Mouse (Mus musculus): ENCODE data around the gene Trir. TPM values are rescaled to one million over a fixed set of nuclear protein-coding genes. Genes with fewer than 3 reads are reported as not detected.

The Trir gene
- polyA plus RNA-seq, 1 experiment from 2014 or later: 93.3 TPM

DNA sequence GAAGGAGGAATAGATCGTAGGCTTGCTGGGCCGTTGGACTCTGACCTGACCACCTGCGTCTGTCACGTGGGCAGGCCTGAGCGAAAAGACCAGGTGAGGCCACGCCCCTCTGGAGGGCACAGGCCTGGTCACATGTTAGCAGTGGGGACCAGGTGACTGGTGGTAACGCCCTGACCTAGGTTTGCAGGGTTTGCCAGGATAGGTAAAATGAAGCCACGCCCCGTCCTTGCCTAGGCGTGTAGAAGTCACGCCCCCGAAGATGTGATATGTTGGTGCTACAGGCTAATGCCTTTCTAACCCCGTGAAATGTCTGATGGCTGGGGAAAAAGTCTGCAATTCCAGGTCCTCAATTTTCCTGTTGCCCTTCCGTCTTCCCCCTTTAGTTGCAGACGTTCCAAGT is 35.8 kb upstream of the Trir start:
- H3K4me3 ChIP-seq (ENCODE audit: low read length): peak overlapping the region; percentile 65
- H3K36me3 ChIP-seq (ENCODE audit: insufficient read depth, low read length): no peaks in the 10 kb centered on the region
- H3K4me2 ChIP-seq (replicated peaks; ENCODE audit: low read depth, low read length): peak overlapping the region; percentile 96
- peak; percentile 66 for ATAC-seq (ENCODE audit: low FRiP score, low TSS enrichment)
- peak overlapping the region; percentile 87 for H3K9ac ChIP-seq (replicated peaks; ENCODE audit: low read length)
- no peaks in the 10 kb centered on the region for H3K27me3 ChIP-seq (ENCODE audit: insufficient read depth, low read length)
- 2% methylated on average over 15 of the region's 15 CpGs for WGBS
- H3K9me3 ChIP-seq (ENCODE audit: low read length): no peaks in the 10 kb centered on the region
- peak overlapping the region; percentile 93 for H3K27ac ChIP-seq (ENCODE audit: low read length)
- peaks cover 23% of the 10 kb centered on the region for H3K4me1 ChIP-seq (ENCODE audit: insufficient read depth, low read length)

GRCm38 (mm10) chr8:84994375-84994774 is 32.2 kb upstream of the Trir start:
- Histone ChIP-seq H3K36me3 (ENCODE audit: insufficient read depth, low read length) (no peaks in the 10 kb centered on the region), H3K4me2 (replicated peaks; ENCODE audit: low read depth, low read length) (no peak overlapping the region), H3K27me3 (ENCODE audit: insufficient read depth, low read length) (no peaks in the 10 kb centered on the region), H3K27ac (ENCODE audit: low read length) (no peak overlapping the region), H3K9ac (replicated peaks; ENCODE audit: low read length) (no peak overlapping the region), H3K4me3 (ENCODE audit: low read length) (no peak overlapping the region), H3K9me3 (ENCODE audit: low read length) (no peaks in the 10 kb centered on the region), H3K4me1 (ENCODE audit: insufficient read depth, low read length) (peaks cover 16% of the 10 kb centered on the region)
- ATAC-seq (ENCODE audit: low FRiP score, low TSS enrichment): no peak
- WGBS: 93% methylated on average over 9 of the region's 9 CpGs

- no peak overlapping the region for H3K4me3 ChIP-seq (ENCODE audit: low read length)
- 19% methylated on average over 25 of the region's 25 CpGs for WGBS
- no peaks in the 10 kb centered on the region for H3K36me3 ChIP-seq (ENCODE audit: insufficient read depth, low read length)
- peaks cover 12% of the 10 kb centered on the region for H3K4me1 ChIP-seq (ENCODE audit: insufficient read depth, low read length)
- H3K9me3 ChIP-seq (ENCODE audit: low read length): no peaks in the 10 kb centered on the region
- no peak overlapping the region for H3K4me2 ChIP-seq (replicated peaks; ENCODE audit: low read depth, low read length)
- H3K27me3 ChIP-seq (ENCODE audit: insufficient read depth, low read length): no peaks in the 10 kb centered on the region
- no peak overlapping the region for H3K9ac ChIP-seq (replicated peaks; ENCODE audit: low read length)
- H3K27ac ChIP-seq (ENCODE audit: low read length): no peak overlapping the region
- no peak for ATAC-seq (ENCODE audit: low FRiP score, low TSS enrichment)
Observed at GRCm38 (mm10) chr8:84995680-84996079, 30.9 kb upstream of the Trir start.

- no peak for ATAC-seq (ENCODE audit: low FRiP score, low TSS enrichment)
- H3K4me2 ChIP-seq (replicated peaks; ENCODE audit: low read depth, low read length): no peak overlapping the region
- 83% methylated on average over 5 of the region's 5 CpGs for WGBS
- H3K9ac ChIP-seq (replicated peaks; ENCODE audit: low read length): no peak overlapping the region
- 0 out of 2 replicates have a peak, but pooled peaks cover 4% of the 10 kb centered on the region for H3K36me3 ChIP-seq (ENCODE audit: insufficient read depth, low read length)
- no peaks in the 10 kb centered on the region for H3K9me3 ChIP-seq (ENCODE audit: low read length)
- H3K27ac ChIP-seq (ENCODE audit: low read length): no peak overlapping the region
- no peak overlapping the region for H3K4me3 ChIP-seq (ENCODE audit: low read length)
- H3K27me3 ChIP-seq (ENCODE audit: insufficient read depth, low read length): no peaks in the 10 kb centered on the region
- peaks cover 6% of the 10 kb centered on the region for H3K4me1 ChIP-seq (ENCODE audit: insufficient read depth, low read length)
Observed at GRCm38 (mm10) chr8:84996978-84997377, 29.6 kb upstream of the Trir start.

DNA sequence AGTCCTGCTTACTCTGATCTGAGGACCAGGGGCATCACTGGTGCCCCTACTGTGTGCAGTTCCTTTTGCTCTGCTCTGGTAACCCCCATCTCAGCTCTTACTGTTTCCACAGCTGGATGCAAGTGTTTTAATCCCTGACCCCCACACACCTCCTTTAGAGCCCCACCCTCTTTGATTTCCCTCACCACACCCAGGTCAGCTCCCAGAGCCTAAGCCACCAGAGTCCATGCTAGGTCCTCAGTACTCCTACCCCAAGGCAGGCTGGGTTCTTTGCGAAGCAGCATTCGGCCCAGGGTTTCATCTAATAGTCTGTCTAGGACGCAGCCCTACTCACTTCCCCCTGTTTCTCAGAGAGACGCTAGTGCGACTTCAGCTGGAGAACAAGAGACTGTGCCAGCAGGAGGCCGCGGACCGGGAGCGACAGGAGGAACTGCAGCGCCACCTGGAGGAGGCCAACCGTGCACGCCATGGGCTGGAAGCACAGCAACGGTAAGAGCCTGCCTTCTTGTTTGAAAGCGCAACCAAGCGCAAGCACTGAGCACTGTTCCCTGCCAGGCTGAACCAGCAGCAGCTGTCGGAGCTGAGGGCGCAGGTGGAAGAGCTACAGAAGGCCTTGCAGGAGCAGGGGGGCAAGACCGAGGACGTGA is 28.9 kb upstream of the Trir start:
- H3K4me2 ChIP-seq (replicated peaks; ENCODE audit: low read depth, low read length): 0 out of 2 replicates have a peak overlapping the region, but pooled peaks have one; percentile 10
- ATAC-seq (ENCODE audit: low FRiP score, low TSS enrichment): peak; percentile 76
- H3K4me3 ChIP-seq (ENCODE audit: low read length): no peak overlapping the region
- 8% methylated on average over 19 of the region's 19 CpGs for WGBS
- no peaks in the 10 kb centered on the region for H3K27me3 ChIP-seq (ENCODE audit: insufficient read depth, low read length)
- H3K27ac ChIP-seq (ENCODE audit: low read length): no peak overlapping the region
- H3K4me1 ChIP-seq (ENCODE audit: insufficient read depth, low read length): peaks cover 6% of the 10 kb centered on the region
- H3K9me3 ChIP-seq (ENCODE audit: low read length): no peaks in the 10 kb centered on the region
- H3K36me3 ChIP-seq (ENCODE audit: insufficient read depth, low read length): 0 out of 2 replicates have a peak, but pooled peaks cover 4% of the 10 kb centered on the region
- 0 out of 2 replicates have a peak overlapping the region, but pooled peaks have one; percentile 13 for H3K9ac ChIP-seq (replicated peaks; ENCODE audit: low read length)

DNA sequence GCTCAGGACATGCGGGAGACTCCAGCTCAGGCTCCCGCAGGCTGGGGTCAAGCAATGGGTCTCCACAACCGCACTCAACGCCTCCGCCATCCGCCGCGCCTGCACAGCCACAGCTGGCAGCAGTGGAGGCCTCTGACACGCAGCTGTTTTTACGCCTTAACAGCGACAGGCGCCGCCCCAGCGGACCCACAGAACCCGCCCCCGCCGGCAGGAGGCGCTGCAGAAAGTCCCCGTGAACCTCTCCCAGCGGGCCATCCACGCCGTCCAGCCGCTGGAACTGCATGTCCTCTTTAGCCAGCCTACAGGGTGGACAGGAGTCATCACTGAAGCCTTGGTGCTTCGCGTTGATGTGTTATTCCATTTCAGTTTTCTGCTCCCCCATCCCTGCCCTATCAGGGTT is 18.9 kb upstream of the Trir start:
- no peaks in the 10 kb centered on the region for H3K9me3 ChIP-seq (ENCODE audit: low read length)
- H3K36me3 ChIP-seq (ENCODE audit: insufficient read depth, low read length): no peaks in the 10 kb centered on the region
- H3K4me1 ChIP-seq (ENCODE audit: insufficient read depth, low read length): no peaks in the 10 kb centered on the region
- H3K4me3 ChIP-seq (ENCODE audit: low read length): 0 out of 2 replicates have a peak overlapping the region, but pooled peaks have one; percentile 3
- H3K27ac ChIP-seq (ENCODE audit: low read length): no peak overlapping the region
- no peak for ATAC-seq (ENCODE audit: low FRiP score, low TSS enrichment)
- WGBS: 10% methylated on average over 25 of the region's 25 CpGs
- peak overlapping the region; percentile 25; the same call in 1 of the 2 replicates for H3K9ac ChIP-seq (replicated peaks; ENCODE audit: low read length)
- no peak overlapping the region for H3K4me2 ChIP-seq (replicated peaks; ENCODE audit: low read depth, low read length)
- H3K27me3 ChIP-seq (ENCODE audit: insufficient read depth, low read length): peaks cover 23% of the 10 kb centered on the region

DNA sequence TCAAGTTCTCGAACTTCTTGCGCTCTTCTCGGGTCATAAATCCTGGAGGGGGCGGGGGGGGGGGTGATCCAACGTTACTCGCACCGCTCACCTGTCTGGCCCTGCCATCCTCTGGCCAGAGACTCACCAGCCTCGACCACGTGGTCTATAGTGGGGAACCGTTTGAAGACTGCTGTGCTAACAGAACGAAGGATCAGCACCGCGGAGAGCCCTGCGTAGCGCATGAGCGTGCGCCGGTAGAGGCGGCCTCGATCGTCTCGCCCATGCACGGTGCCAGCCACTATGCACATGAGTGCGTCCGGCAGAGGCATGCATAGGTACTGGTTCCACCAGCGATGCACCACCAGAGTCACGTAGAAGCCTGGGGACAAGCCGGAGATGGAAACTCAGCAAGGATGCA is 15.4 kb upstream of the Trir start:
- no peak; the same call in 1 of the 2 replicates for ATAC-seq (ENCODE audit: low FRiP score, low TSS enrichment)
- Histone ChIP-seq H3K9me3 (ENCODE audit: low read length) (no peaks in the 10 kb centered on the region), H3K9ac (replicated peaks; ENCODE audit: low read length) (no peak overlapping the region), H3K27ac (ENCODE audit: low read length) (no peak overlapping the region), H3K4me2 (replicated peaks; ENCODE audit: low read depth, low read length) (no peak overlapping the region), H3K27me3 (ENCODE audit: insufficient read depth, low read length) (peaks cover 36% of the 10 kb centered on the region), H3K36me3 (ENCODE audit: insufficient read depth, low read length) (no peaks in the 10 kb centered on the region), H3K4me1 (ENCODE audit: insufficient read depth, low read length) (no peaks in the 10 kb centered on the region), H3K4me3 (ENCODE audit: low read length) (no peak overlapping the region)
- WGBS: 11% methylated on average over 28 of the region's 28 CpGs

DNA sequence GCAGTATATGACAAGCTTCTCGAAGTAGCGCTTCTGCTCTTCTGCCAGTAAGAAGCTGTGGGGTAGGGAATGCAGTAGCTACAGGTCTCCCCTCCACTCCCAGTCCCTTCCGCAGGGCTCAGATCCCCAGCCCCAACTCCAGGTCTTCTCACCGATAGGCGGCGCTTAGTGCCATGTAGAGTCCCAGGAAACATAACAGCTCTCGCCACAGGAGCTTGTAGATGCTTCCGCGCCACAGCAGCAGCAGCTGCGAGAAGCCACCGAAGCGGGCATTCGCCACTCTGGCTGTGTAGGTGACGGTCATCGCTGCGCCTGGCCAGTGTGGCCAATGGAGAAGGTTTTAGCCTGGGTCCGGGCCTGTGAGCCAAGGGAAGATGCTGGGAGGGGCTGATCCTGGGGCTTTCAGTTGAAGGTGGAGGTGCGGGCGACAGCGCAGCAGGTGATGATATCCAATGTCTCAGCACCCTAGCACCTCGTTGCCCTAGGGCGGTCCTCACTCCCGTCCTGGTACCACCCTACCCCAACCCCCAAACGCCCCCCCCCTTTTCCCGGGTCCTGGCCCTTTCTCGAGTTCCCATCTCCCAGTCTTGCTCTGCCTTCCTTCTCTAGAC is 13.3 kb upstream of the Trir start:
- peak overlapping the region; percentile 35 for H3K4me3 ChIP-seq (ENCODE audit: low read length)
- H3K27me3 ChIP-seq (ENCODE audit: insufficient read depth, low read length): peaks cover 28% of the 10 kb centered on the region
- peaks cover 8% of the 10 kb centered on the region for H3K36me3 ChIP-seq (ENCODE audit: insufficient read depth, low read length)
- H3K27ac ChIP-seq (ENCODE audit: low read length): no peak overlapping the region
- H3K4me2 ChIP-seq (replicated peaks; ENCODE audit: low read depth, low read length): peak overlapping the region; percentile 59
- peak overlapping the region; percentile 40; the same call in 1 of the 2 replicates for H3K9ac ChIP-seq (replicated peaks; ENCODE audit: low read length)
- 6% methylated on average over 26 of the region's 26 CpGs for WGBS
- H3K4me1 ChIP-seq (ENCODE audit: insufficient read depth, low read length): no peaks in the 10 kb centered on the region
- ATAC-seq (ENCODE audit: low FRiP score, low TSS enrichment): peak; percentile 72
- no peaks in the 10 kb centered on the region for H3K9me3 ChIP-seq (ENCODE audit: low read length)

DNA sequence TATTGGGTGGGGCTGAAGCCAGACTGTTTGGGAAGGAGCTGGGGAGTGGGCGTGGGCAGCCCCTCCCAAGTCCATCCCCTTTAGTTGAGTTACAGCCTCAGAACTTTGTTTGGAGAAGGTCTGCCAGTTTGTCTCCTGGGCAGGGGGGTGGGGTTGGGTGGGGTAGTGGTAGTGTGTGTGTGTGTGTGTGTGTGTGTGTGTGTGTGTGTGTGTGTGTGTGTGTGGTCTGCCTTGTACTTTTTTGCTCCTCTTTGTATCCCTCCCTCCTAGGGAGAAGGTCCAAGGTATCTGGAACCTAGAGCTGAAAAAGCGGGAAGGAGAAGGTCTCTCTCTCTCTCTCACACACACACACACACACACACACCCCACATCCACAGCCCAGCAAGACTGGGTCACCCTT is 12.2 kb upstream of the Trir start, which contains the start of gene Best2:
Best2 (minus strand) TSS at position 101 of the 400 bp plus-strand sequence.
- H3K4me1 ChIP-seq (ENCODE audit: insufficient read depth, low read length): no peaks in the 10 kb centered on the region
- peaks cover 28% of the 10 kb centered on the region for H3K27me3 ChIP-seq (ENCODE audit: insufficient read depth, low read length)
- H3K36me3 ChIP-seq (ENCODE audit: insufficient read depth, low read length): peaks cover 17% of the 10 kb centered on the region
- no peak for ATAC-seq (ENCODE audit: low FRiP score, low TSS enrichment)
- peak within 1 kb of the TSS; percentile 35 for H3K4me3 ChIP-seq (ENCODE audit: low read length)
- H3K4me2 ChIP-seq (replicated peaks; ENCODE audit: low read depth, low read length): peak within 1 kb of the TSS; percentile 59
- H3K9me3 ChIP-seq (ENCODE audit: low read length): no peaks in the 10 kb centered on the region
- peak within 1 kb of the TSS; percentile 40; the same call in 1 of the 2 replicates for H3K9ac ChIP-seq (replicated peaks; ENCODE audit: low read length)
- WGBS: 43% methylated on average over 2 of the region's 2 CpGs
- no peak within 1 kb of the TSS for H3K27ac ChIP-seq (ENCODE audit: low read length)

DNA sequence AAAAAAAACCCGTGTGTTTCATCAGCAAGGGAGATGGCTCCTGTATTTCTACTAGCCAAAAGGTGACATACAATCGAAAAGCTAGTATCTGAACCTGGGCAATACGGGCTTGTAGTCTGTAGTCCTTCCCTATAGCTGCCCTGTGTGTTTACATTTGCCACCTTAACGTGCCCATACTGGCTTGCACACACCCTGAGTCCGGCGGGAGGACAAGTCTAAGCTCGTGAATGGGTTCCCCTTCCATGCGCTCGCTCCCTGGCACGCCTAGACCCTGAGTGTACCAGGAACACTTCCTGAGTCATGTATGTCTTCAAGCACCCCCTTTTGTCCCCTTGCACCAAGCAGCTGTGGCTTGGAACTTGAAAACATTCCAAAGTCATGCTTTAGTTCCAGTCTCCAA is 9.9 kb upstream of the Trir start:
- no peak for ATAC-seq (ENCODE audit: low FRiP score, low TSS enrichment)
- H3K9ac ChIP-seq (replicated peaks; ENCODE audit: low read length): no peak overlapping the region
- H3K27ac ChIP-seq (ENCODE audit: low read length): no peak overlapping the region
- no peaks in the 10 kb centered on the region for H3K9me3 ChIP-seq (ENCODE audit: low read length)
- peaks cover 26% of the 10 kb centered on the region for H3K36me3 ChIP-seq (ENCODE audit: insufficient read depth, low read length)
- H3K4me3 ChIP-seq (ENCODE audit: low read length): no peak overlapping the region
- WGBS: 67% methylated on average over 10 of the region's 10 CpGs
- H3K4me2 ChIP-seq (replicated peaks; ENCODE audit: low read depth, low read length): no peak overlapping the region
- peaks cover 15% of the 10 kb centered on the region for H3K27me3 ChIP-seq (ENCODE audit: insufficient read depth, low read length)
- H3K4me1 ChIP-seq (ENCODE audit: insufficient read depth, low read length): no peaks in the 10 kb centered on the region

All from kidney, embryonic 16.5 days (tissue).